Mouse (Mus musculus) stomach, embryonic 16.5 days (tissue): ENCODE measurements around the gene Styx. TPM values are rescaled to one million over a fixed set of nuclear protein-coding genes. Genes with fewer than 3 reads are reported as not detected.
"Not testable (repeated sequence)": the region's sequence is repeated elsewhere in the genome, so short reads cannot be mapped to it uniquely, and the experiment has no call there.

Experiments used
- ATAC-seq: fragments of 200-750 bp; cut with Nextera tagmentation; 2 replicates; pipeline ENCODE4 v1.8.0; 2017; ENCODE audit warnings: moderate number of reproducible peaks, moderate TSS enrichment; ENCODE audit not compliant: insufficient read depth, low FRiP score
- H3K27ac ChIP-seq: fragments of 300-500 bp; sonication (generic); 2 replicates; pipeline ENCODE4 v1.5.1; 2014; ENCODE audit warnings: low read length
- H3K27me3 ChIP-seq: fragments of 300-500 bp; sonication (generic); 2 replicates; pipeline ENCODE4 v1.6.1; 2014; ENCODE audit warnings: low read length, control low read depth, mixed read lengths; ENCODE audit not compliant: control insufficient read depth, insufficient read depth
- H3K36me3 ChIP-seq: fragments of 300-500 bp; sonication (generic); 2 replicates; pipeline ENCODE4 v1.6.1; 2014; ENCODE audit warnings: low read length; ENCODE audit not compliant: control insufficient read depth, insufficient read depth
- H3K4me1 ChIP-seq: fragments of 300-500 bp; sonication (generic); 2 replicates; pipeline ENCODE4 v1.6.1; 2014; ENCODE audit warnings: low read length, control low read depth, mixed read lengths; ENCODE audit not compliant: control insufficient read depth, insufficient read depth
- H3K4me2 ChIP-seq: fragments of 300-500 bp; sonication (generic); 2 replicates; pipeline ENCODE4 v1.6.1; 2014; ENCODE audit warnings: low read depth, low read length, mixed read lengths
- H3K4me3 ChIP-seq: fragments of 300-500 bp; sonication (generic); replicated peaks from 2 replicates; pipeline ENCODE4 v1.5.1; 2014; ENCODE audit warnings: mild to moderate bottlenecking, low read length
- H3K9ac ChIP-seq: fragments of 300-500 bp; sonication (generic); 2 replicates; pipeline ENCODE4 v1.6.1; 2014; ENCODE audit warnings: low read length
- H3K9me3 ChIP-seq: fragments of 300-500 bp; sonication (generic); replicated peaks from 2 replicates; pipeline ENCODE4 v1.6.1; 2016; ENCODE audit warnings: low read length, control low read depth; ENCODE audit not compliant: control insufficient read depth
- WGBS: fragments of 180-500 bp; shearing (Covaris S2); extraction: QIAGEN DNeasy Blood & Tissue Kit; methylation state at CpG from one replicate; pipeline ENCODE4 v1.1.7; 2014; 5-methylcytosine and 5-hydroxymethylcytosine counted together
- polyA plus RNA-seq: library from polyadenylated mRNA; unstranded; fragments of >200 nt; fragmentation: Nextera tagmentation; extraction: Ambion mirVana; gene quantifications from 2 replicates; pipeline ENCODE4 v1.2.1, GENCODE M21; 2015

The Styx gene
- polyA plus RNA-seq, 1 experiment from 2014 or later, result 39.3 TPM

DNA sequence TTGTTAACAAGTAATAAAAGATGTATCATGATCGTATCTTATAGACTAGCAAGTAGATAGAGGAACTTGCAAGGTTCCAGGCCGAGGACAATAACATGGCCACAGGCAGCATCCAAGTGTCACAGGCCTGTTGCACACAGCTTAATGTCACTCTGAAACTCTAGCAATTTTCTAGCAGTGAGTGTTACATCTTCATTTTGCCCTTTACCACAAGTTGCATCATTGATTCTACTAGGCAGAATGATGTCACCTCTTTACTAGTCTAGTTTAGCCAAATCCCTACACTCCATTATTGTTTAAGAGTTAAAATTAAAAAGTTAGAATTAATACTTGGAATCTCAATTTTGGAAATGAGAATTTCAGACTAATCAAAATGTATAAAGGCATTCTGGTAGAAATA, 34.7 kb downstream of the Styx start:
- Histone ChIP-seq H3K4me3 (no peak overlapping the region), H3K27me3 (no peaks in the 10 kb centered on the region), H3K36me3 (no peaks in the 10 kb centered on the region; the same call in 1 of the 2 replicates), H3K9ac (no peak overlapping the region), H3K4me2 (no peak overlapping the region), H3K27ac (no peak overlapping the region), H3K9me3 (no peaks in the 10 kb centered on the region), H3K4me1 (peaks cover 10% of the 10 kb centered on the region)
- no peak for ATAC-seq
- WGBS, result 90% methylated on average over 2 of the region's 2 CpGs

DNA sequence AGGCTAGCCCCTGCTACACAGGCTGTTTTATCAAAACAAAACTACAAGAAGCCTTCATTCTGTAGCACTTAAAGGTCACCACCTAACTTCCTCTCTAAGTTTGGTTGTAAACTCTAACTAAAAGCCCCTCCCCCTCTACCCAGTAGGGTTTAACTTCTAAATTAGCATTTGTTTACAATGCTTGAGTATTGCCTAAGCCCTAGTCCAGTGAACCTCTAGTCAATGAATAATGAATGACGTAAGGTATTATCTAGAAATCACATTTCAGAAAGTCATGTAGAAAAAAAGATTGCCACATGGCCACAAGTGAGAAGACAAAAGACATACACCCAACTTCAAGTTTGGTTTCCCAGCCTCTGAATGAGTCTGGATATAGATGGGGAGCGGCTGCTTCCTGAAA, 36.6 kb downstream of the Styx start:
- ATAC-seq, result no peak
- peak overlapping the region; percentile 61; the same call in 1 of the 2 replicates for H3K27ac ChIP-seq
- WGBS, result 13% methylated on average over 2 of the region's 2 CpGs
- H3K27me3 ChIP-seq, result no peaks in the 10 kb centered on the region
- H3K4me2 ChIP-seq, result peak overlapping the region; percentile 66
- H3K9ac ChIP-seq, result peak overlapping the region; percentile 93; the same call in 1 of the 2 replicates
- peak overlapping the region; percentile 90 for H3K4me3 ChIP-seq
- no peaks in the 10 kb centered on the region for H3K9me3 ChIP-seq
- H3K36me3 ChIP-seq, result no peaks in the 10 kb centered on the region
- H3K4me1 ChIP-seq, result peaks cover 10% of the 10 kb centered on the region

DNA sequence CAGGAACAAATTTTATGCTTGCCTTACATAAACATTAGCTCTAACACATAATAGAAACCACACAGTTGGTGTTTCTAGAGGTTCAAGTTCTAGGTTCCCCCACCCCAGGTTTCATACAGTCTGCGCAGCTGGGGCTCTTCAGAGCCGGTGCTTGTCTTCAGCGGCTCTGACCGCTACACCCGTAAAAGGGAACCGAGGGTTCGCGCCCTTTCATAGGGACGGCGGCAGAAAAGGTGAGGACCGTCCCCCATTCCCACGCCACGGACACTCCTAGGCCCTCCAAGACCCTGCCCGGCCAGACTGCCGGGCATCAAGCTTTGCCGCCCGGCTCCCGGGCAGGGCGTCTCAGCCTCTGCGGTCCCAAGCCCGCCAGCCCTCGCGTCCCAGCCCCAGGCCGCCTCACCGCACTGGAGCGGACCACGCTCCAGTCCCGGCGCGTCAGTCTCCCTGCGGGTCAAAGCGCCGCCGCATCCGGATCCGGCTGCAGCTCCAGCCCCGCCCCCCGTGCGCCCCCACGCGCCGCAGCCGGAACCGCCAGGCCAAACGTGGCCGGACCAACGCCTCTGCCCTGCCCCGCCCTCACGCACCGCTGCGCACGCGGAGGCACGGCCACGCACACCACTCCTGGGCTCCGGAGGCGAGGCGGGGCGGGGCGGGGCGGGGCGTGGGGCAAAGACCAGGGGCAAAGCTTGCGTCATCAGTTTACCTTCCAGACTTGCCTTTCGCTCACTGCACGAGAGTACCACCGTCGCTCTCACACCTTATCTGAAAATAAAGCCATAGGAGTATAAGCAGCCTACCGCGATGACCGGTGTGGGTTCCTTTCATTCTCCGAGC, 37.7 kb downstream of the Styx start:
- Histone ChIP-seq H3K9me3 (no peaks in the 10 kb centered on the region), H3K36me3 (no peaks in the 10 kb centered on the region), H3K4me3 (peak overlapping the region; percentile 90), H3K27ac (peak overlapping the region; percentile 91), H3K27me3 (no peaks in the 10 kb centered on the region), H3K4me1 (peaks cover 10% of the 10 kb centered on the region), H3K9ac (peak overlapping the region; percentile 93), H3K4me2 (peak overlapping the region; percentile 66)
- peak; percentile 99 for ATAC-seq
- under 1% methylated on average over 59 of the region's 71 CpGs for WGBS

DNA sequence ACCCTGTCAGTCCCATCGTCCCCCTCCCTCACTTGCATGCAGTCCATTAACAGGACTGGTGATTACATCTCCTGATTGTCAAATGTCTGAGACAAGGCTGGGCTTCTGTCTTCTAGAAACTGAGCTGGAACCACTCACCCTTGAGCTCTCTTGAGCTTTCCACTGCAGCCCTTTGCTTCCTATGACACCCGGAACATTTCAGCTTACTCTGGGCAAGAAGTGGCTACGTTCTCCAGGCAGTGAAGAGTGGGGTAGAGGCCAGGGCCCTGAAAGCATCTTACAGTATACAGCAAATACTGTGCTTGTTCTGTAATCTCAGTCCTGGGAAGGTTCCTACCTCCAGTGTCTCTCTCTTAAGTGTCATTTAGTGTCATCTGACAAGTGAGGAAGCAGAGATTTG, 38.3 kb downstream of the Styx start:
- ATAC-seq, result peak; percentile 22; the same call in 1 of the 2 replicates
- Histone ChIP-seq H3K27me3 (no peaks in the 10 kb centered on the region), H3K36me3 (no peaks in the 10 kb centered on the region), H3K4me3 (peak overlapping the region; percentile 90), H3K9me3 (no peaks in the 10 kb centered on the region), H3K4me2 (peak overlapping the region; percentile 66), H3K9ac (peak overlapping the region; percentile 93), H3K27ac (peak overlapping the region; percentile 91), H3K4me1 (peaks cover 10% of the 10 kb centered on the region)
- 16% methylated on average over 3 of the region's 3 CpGs for WGBS

DNA sequence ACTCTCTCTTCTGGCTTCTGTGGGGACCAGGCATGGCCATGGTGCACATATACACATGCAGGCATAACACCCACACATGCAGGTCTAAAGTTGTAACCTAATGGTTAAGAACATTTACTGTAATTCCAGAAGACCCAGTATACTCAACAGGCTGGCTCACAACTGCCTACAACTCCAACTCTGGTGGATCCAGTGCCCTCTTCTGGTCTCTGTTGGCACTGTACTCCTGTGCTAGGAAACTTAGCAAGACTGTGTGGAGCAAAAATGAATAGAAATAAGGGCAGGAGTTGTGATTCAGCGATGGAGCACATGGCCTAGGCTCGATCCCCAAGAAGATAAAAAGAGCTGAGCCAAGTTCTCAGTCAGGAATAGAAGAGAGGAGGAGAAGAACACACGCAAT, 48.9 kb downstream of the Styx start:
- Histone ChIP-seq H3K9me3 (no peaks in the 10 kb centered on the region), H3K4me2 (no peak overlapping the region), H3K4me3 (no peak overlapping the region), H3K4me1 (no peaks in the 10 kb centered on the region), H3K9ac (no peak overlapping the region), H3K27me3 (no peaks in the 10 kb centered on the region), H3K27ac (no peak overlapping the region), H3K36me3 (no peaks in the 10 kb centered on the region)
- no peak for ATAC-seq
- WGBS, result 75% methylated on average over 3 of the region's 3 CpGs

DNA sequence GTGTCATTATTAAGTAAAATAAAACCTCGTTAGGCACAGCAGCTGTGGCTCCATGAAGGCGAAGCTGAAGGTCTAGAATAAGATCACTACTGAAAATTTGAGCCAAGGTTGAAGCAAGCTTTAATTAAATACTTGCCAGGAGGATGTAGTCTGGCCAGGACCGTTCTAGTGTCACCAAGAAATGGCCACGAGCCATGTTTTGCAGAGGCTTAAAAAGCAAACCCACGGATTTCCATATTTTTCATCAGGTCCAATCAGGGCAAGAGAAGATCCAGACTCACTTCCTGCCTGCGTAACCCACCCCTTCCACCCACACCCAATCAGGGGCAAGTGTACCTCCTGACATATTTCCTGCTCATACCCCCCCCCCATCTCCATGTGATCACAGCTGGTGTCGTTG, 52.8 kb downstream of the Styx start:
- no peaks in the 10 kb centered on the region for H3K27me3 ChIP-seq
- ATAC-seq, result no peak
- WGBS, result 77% methylated on average over 7 of the region's 7 CpGs
- H3K36me3 ChIP-seq, result no peaks in the 10 kb centered on the region
- no peak overlapping the region for H3K4me2 ChIP-seq
- no peak overlapping the region for H3K27ac ChIP-seq
- H3K9ac ChIP-seq, result no peak overlapping the region
- H3K9me3 ChIP-seq, result no peaks in the 10 kb centered on the region
- no peak overlapping the region for H3K4me3 ChIP-seq
- no peaks in the 10 kb centered on the region for H3K4me1 ChIP-seq

DNA sequence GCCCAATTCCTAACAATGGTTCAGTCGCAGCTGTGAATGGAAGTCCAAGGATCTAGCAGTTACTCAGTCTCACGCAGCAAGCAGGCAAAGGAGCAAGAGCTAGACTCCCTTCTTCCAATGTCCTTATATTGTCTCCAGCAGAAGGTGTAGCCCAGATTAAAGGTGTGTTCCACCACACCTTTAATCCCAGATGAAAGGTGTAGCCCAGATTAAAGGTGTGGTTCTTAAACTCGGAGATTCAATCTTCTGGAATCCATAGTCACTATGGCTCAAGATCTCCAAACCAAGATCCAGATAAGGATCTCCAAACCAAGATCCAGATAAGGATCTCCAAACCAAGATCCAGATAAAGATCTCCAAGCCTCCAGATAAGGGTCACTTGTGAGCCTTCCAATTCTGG, 53.9 kb downstream of the Styx start, which contains the start of gene Gnpnat1:
Gene Gnpnat1 (minus strand): TSS at position 101 of the 400 bp plus-strand sequence.
- not testable (repeated sequence) for H3K27ac ChIP-seq, H3K4me3 ChIP-seq, ATAC-seq, H3K9me3 ChIP-seq, H3K4me2 ChIP-seq, H3K36me3 ChIP-seq, H3K27me3 ChIP-seq, H3K9ac ChIP-seq, H3K4me1 ChIP-seq
- 78% methylated on average over 1 of the region's 3 CpGs for WGBS

DNA sequence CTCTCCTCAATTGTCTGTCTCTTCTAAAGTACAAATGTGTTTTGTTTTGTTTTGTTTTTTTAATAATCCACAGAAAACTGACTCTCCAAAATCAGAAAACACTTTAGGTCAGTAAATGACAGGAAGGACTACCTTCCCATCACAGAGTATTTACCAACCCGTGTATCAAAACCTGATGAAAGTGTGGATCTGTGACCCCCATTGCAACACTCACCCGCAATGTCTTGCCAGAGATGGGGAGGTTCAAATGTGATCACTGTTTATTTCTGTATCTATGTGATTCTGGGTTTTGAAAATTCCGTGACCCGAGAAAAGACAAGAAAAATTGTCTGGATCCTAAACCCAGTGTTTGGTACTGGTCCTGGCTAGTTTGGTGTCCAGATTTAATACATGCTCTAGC, 65.4 kb downstream of the Styx start:
- H3K4me1 ChIP-seq, result no peaks in the 10 kb centered on the region
- no peak for ATAC-seq
- H3K36me3 ChIP-seq, result no peaks in the 10 kb centered on the region
- H3K4me2 ChIP-seq, result no peak overlapping the region
- no peak overlapping the region for H3K27ac ChIP-seq
- H3K9ac ChIP-seq, result no peak overlapping the region
- no peak overlapping the region for H3K4me3 ChIP-seq
- WGBS, result 91% methylated on average over 4 of the region's 4 CpGs
- H3K9me3 ChIP-seq, result no peaks in the 10 kb centered on the region
- H3K27me3 ChIP-seq, result no peaks in the 10 kb centered on the region

DNA sequence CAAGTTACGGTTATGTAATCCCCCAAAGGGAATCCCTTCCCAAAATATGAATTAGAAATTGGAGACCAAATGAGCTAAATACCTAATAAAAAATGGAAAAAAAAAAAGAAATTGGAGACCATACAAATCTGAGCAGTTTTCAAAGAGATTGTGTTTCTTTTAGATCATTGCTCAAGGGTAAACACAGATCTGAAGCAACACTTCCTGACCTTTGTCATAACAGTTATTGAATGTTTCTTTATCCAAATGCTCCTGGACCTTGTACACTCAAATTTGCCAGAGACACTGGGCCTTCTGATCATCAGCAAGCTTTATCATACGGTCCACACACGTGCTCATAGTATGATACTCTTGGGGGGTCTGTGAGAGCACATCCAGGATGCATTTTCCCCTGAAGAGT, 67.7 kb downstream of the Styx start:
- Histone ChIP-seq H3K4me2 (no peak overlapping the region), H3K9ac (no peak overlapping the region), H3K9me3 (no peaks in the 10 kb centered on the region), H3K4me3 (no peak overlapping the region), H3K4me1 (no peaks in the 10 kb centered on the region), H3K36me3 (no peaks in the 10 kb centered on the region), H3K27ac (no peak overlapping the region), H3K27me3 (no peaks in the 10 kb centered on the region)
- WGBS, result 76% methylated on average over 3 of the region's 3 CpGs
- ATAC-seq, result no peak
